Mouse (Mus musculus): ENCODE measurements around the gene Usp20.

DNA sequence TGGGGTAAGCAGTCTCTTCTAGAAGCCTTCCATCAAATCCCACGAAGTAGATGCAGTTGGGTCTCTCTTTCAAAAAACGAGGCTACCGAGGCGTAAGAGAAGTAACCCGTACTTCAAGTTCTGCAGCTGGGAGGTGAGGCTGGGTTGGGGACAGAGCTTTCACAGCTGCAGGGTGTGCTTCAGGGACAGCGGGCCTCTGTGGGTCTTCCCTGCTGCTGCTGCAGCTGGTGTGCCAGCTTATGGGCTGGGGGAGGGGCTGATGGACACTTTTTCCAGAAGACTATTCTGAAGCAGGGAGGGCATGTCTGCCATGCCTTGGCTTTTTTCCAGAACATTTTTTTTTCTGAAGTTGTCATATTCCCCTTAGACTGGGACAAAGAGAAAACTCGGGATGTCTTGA, 945 bp downstream of the Usp20 start:
- no peak for TF ChIP-seq CTCF (conservative IDR thresholded peaks at IDR 0.05 in 1 of 2, IDR thresholded peaks at IDR 0.05 in 1 of 2; ENCODE audit: low read depth in 2 of 2, low read length in 2 of 2)
- TF ChIP-seq MAX (IDR thresholded peaks at IDR 0.05; ENCODE audit: low read length) = no peak
- no peak for TF ChIP-seq USF1 (IDR thresholded peaks at IDR 0.05; ENCODE audit: low read depth, low read length)
- no peak for TF ChIP-seq HCFC1 (IDR thresholded peaks at IDR 0.05; ENCODE audit: low read depth, low read length)
- no peak for TF ChIP-seq E2F4 (IDR thresholded peaks at IDR 0.05; ENCODE audit: insufficient replicate concordance, low read depth, low read length)
- TF ChIP-seq JUND (conservative IDR thresholded peaks at IDR 0.05; ENCODE audit: low read depth, low read length) = no peak

Measured in CH12.LX (cell line).